ENCODE assay signal across 8 mouse cellular contexts in the genomic region with DNA sequence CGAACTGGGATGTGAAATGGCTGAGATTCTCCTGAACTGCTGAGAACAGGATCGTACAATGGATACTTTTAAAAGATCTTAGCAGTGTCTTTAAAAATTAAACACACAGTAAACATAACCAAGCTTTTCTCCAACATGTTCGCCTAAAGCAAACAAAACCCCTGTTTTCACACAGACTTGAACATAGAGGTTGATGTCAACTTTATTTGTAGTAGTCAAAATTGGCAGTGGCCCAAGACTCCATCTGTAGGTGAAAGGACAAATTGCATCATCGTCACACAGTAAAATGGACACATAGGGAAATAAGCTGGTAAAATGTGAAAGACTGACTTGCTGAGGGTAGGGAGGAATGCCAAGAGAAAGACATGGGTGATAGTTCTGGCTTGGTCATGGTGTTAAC.
DNase-seq lines count a peak whose midpoint lies in the region; ATAC-seq lines count a peak whose summit lies in the region.

No protein-coding gene starts in this region.

- no peaks in the 10 kb centered on the region for H3K36me3 ChIP-seq in hindbrain, embryonic 11.5 days (ENCODE audit: control insufficient read depth, insufficient read depth, low read length)
- peaks cover 11% of the 10 kb centered on the region for H3K36me3 ChIP-seq in hindbrain, embryonic 10.5 days

- DNase-seq in hindbrain, embryonic 11.5 days (ENCODE audit: low spot score) = peak; percentile 21
- DNase-seq in hindbrain, embryonic 10.5 days (ENCODE audit: low spot score) = no peak
- DNase-seq in CD4-positive, CD25-positive, alpha-beta regulatory T cell, adult 2 months (ENCODE audit: low read depth, low spot score) = peak; percentile 80
- peak; percentile 66 to 75 for DNase-seq in kidney, postnatal 36 days
- DNase-seq in spleen, postnatal 36 days (ENCODE audit: low spot score in 2 of 2) = peak; percentile 33 to 60
- DNase-seq in frontal cortex, postnatal 14 days (ENCODE audit: low spot score in 2 of 2) = no peak

- H3K4me2 ChIP-seq in hindbrain, embryonic 11.5 days (replicated peaks; ENCODE audit: low read depth, low read length) = no peak overlapping the region

- H3K27ac ChIP-seq in hindbrain, embryonic 11.5 days (ENCODE audit: low read depth, low read length) = no peak overlapping the region
- no peak overlapping the region for H3K27ac ChIP-seq in hindbrain, embryonic 10.5 days
- peak overlapping the region; percentile 85 for H3K27ac ChIP-seq in brown adipose tissue, adult 24 weeks (replicated peaks; ENCODE audit: low read depth, low read length)

- WGBS in hindbrain, embryonic 11.5 days = 84% methylated on average over 4 of the region's 4 CpGs
- 84% methylated on average over 4 of the region's 4 CpGs for WGBS in hindbrain, embryonic 10.5 days

- no peaks in the 10 kb centered on the region for H3K27me3 ChIP-seq in hindbrain, embryonic 11.5 days (ENCODE audit: control insufficient read depth, insufficient read depth, low read length)
- no peaks in the 10 kb centered on the region for H3K27me3 ChIP-seq in hindbrain, embryonic 10.5 days (ENCODE audit: insufficient read depth, poor library complexity, severe bottlenecking)

- no peak for ATAC-seq in hindbrain, embryonic 11.5 days (ENCODE audit: low FRiP score)
- ATAC-seq in erythroid progenitor cell, adult 5-6 weeks (replicated peaks; ENCODE audit: low FRiP score, poor library complexity, severe bottlenecking) = no peak

- no peak overlapping the region for H3K4me3 ChIP-seq in hindbrain, embryonic 11.5 days (ENCODE audit: low read depth, low read length)
- H3K4me3 ChIP-seq in hindbrain, embryonic 10.5 days = no peak overlapping the region
- H3K4me3 ChIP-seq in brown adipose tissue, adult 24 weeks (ENCODE audit: insufficient read depth, low read depth, low read length) = no peak overlapping the region

- H3K9me3 ChIP-seq in hindbrain, embryonic 11.5 days (ENCODE audit: control insufficient read depth, low read length) = peaks cover 3% of the 10 kb centered on the region; the same call in 1 of the 2 replicates
- peaks cover 10% of the 10 kb centered on the region for H3K9me3 ChIP-seq in hindbrain, embryonic 10.5 days

- H3K4me1 ChIP-seq in hindbrain, embryonic 11.5 days (replicated peaks; ENCODE audit: control insufficient read depth, insufficient read depth, low read length) = no peaks in the 10 kb centered on the region
- H3K4me1 ChIP-seq in hindbrain, embryonic 10.5 days (replicated peaks) = no peaks in the 10 kb centered on the region
- H3K4me1 ChIP-seq in brown adipose tissue, adult 24 weeks (ENCODE audit: control insufficient read depth, insufficient read depth, insufficient read length, low read length) = no peaks in the 10 kb centered on the region; the same call in none of the 2 replicates

- no peak overlapping the region for H3K9ac ChIP-seq in hindbrain, embryonic 11.5 days (ENCODE audit: low read depth, low read length)

Comparison
In these comparisons a context has a peak if more than half of its experiments do, and no peak if none do; other contexts are left out.
1. DNase-seq: peak in hindbrain, embryonic 11.5 days (single experiment), CD4-positive, CD25-positive, alpha-beta regulatory T cell, adult 2 months (single experiment), kidney, postnatal 36 days (2 of 2) and spleen, postnatal 36 days (2 of 2); none in hindbrain, embryonic 10.5 days (single experiment) and frontal cortex, postnatal 14 days (0 of 2).